Mouse (Mus musculus) colon, adult 2 months (tissue): ENCODE data around the gene Esr1. TPM values are rescaled to one million over a fixed set of nuclear protein-coding genes. Genes with fewer than 3 reads are reported as not detected.

Source experiments
- polyA plus RNA-seq: library from polyadenylated mRNA; depleted of rRNA; stranded (reverse); fragments of >200 nt; gene quantifications from 2 replicates; pipeline ENCODE4 v1.2.3, GENCODE M21; 2012; rRNA removed

The Esr1 gene
- polyA plus RNA-seq, result 1.9 and 2.6 TPM in 2 replicates

DNA sequence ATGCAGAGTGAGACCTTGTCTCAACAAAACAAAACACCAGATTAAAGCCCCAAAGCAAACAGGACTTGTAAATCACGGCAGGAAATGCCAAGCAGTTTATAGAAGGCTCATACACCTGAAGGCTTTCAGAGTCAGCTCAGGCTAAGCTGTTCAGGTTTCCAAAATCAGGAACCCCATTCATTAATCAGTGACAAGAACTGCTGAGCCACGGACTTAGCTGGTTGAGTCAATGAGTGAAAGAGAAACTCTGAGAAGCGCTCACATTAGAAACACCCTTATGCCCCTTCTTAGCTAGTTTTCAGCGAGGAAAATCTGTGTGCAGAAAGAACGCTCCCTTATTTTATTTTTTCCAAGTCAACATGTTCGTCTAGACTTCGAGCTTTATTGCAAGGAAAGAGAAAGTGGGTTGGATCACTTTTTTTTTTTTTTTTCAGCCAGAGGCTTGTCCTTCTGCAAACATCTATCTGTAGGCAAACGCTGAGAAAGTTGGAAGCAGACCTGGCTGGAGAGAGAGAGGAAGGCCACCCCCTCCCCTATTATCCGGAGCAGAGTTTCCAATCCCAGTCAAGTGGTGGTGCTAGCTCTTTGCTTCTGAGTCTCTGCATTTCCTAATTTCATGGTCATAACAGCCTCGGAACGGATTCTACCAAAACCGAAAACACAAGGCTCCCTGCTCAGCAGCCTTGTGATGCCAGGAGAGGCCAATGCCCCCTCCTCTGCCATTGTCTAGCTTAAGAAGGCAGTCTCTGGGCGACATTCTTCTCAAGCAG lies at the start of gene Esr1:
Esr1 (plus strand) TSS at position 208 of the 770 bp plus-strand sequence.

Other genes with a start within 250 kb of the Esr1 start
- gene Zbtb2, start 223.5 kb upstream of the Esr1 start, polyA plus RNA-seq, result 7.8 and 7.9 TPM in 2 replicates
- gene Rmnd1, start 179.2 kb upstream of the Esr1 start, polyA plus RNA-seq, result 17.2 and 17.3 TPM in 2 replicates
- 4.8 and 5.6 TPM in 2 replicates for gene Armt1, start 179.1 kb upstream of the Esr1 start, polyA plus RNA-seq
- gene Ccdc170, start 129.1 kb upstream of the Esr1 start, polyA plus RNA-seq, result 0.16 and 0.67 TPM in 2 replicates